Mouse (Mus musculus) neural tube, embryonic 15.5 days (tissue): ENCODE data around the gene Fam107b. TPM values are rescaled to one million over a fixed set of nuclear protein-coding genes. Genes with fewer than 3 reads are reported as not detected.
"Not testable (repeated sequence)": the region's sequence is repeated elsewhere in the genome, so short reads cannot be mapped to it uniquely, and the experiment has no call there.

Source experiments
- ATAC-seq: fragments of 200-750 bp; cut with Nextera tagmentation; 2 replicates; pipeline ENCODE4 v1.8.0; 2017; ENCODE audit warnings: mild to moderate bottlenecking, moderate TSS enrichment, moderate library complexity; ENCODE audit not compliant: low FRiP score
- H3K27ac ChIP-seq: fragments of 300-500 bp; sonication (generic); replicated peaks from 2 replicates; pipeline ENCODE4 v1.5.1; 2015; ENCODE audit warnings: mild to moderate bottlenecking, inconsistent platforms
- H3K27me3 ChIP-seq: fragments of 300-500 bp; sonication (generic); replicated peaks from 2 replicates; pipeline ENCODE4 v1.6.1; 2015; ENCODE audit warnings: inconsistent platforms
- H3K36me3 ChIP-seq: fragments of 300-500 bp; sonication (generic); 2 replicates; pipeline ENCODE4 v1.6.1; 2015; ENCODE audit warnings: inconsistent platforms
- H3K4me1 ChIP-seq: fragments of 300-500 bp; sonication (generic); 2 replicates; pipeline ENCODE4 v1.6.1; 2015; ENCODE audit warnings: inconsistent platforms
- H3K4me2 ChIP-seq: fragments of 300-500 bp; sonication (generic); 2 replicates; pipeline ENCODE4 v1.6.1; 2015; ENCODE audit warnings: inconsistent platforms, mild to moderate bottlenecking, moderate library complexity
- H3K4me3 ChIP-seq: fragments of 300-500 bp; sonication (generic); replicated peaks from 2 replicates; pipeline ENCODE4 v1.5.1; 2015; ENCODE audit warnings: mild to moderate bottlenecking, inconsistent platforms
- H3K9ac ChIP-seq: fragments of 300-500 bp; sonication (generic); replicated peaks from 2 replicates; pipeline ENCODE4 v1.6.1; 2015; ENCODE audit warnings: mild to moderate bottlenecking, inconsistent platforms
- H3K9me3 ChIP-seq: fragments of 300-500 bp; sonication (generic); replicated peaks from 2 replicates; pipeline ENCODE4 v1.6.1; 2016; ENCODE audit warnings: inconsistent platforms
- WGBS: fragments of 180-500 bp; shearing (Covaris S2); methylation state at CpG from one replicate; pipeline ENCODE4 v1.1.7; 2015; ENCODE audit warnings: mixed read lengths; 5-methylcytosine and 5-hydroxymethylcytosine counted together
- polyA plus RNA-seq: library from polyadenylated mRNA; unstranded; fragments of >200 nt; fragmentation: Nextera tagmentation; extraction: Ambion mirVana; gene quantifications from 2 replicates; pipeline ENCODE4 v1.2.1, GENCODE M21; 2015

The Fam107b gene
- polyA plus RNA-seq, 1 experiment from 2014 or later = 22.4 TPM

DNA sequence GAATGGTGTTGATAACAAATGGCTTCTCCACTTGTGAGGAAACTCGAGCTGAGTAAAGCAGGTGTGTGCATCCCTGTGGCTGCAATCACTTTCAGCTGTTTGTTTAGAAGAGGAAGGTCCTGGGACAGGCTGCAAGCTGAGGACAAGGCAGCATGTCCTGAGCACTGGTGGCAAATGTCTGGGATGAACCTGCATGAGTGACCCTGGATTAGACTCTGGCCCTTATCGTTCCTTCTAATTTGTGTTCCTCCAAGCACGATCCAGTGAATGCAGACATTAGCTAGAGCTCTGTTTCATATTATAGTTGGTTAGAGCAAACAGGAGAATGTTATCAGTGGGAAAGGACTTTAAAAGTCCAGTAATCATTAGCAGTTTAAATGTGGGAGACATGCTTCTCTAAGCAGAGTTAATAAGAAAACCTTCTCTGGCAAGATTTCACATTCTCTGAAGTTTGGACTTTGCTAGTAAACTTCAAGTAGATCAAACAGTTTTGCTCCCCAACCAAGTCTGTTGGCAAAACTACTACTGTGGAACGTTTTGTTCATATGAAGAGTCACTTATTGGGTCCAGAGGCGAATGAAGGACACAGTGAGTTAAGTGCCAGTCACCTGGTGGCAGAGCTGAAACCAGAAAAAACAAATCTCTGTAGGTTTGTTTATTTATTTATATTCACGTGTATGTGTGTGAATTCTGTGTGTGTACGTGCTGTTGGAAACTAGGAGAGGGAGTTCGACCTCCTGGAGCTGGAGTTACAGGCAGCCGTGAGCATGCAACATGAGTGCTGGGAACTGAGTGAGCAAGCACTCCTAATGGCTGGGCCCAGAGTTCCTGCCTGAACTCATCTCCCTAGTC is 134.2 kb downstream of the Fam107b start:
- 76% methylated on average over 9 of the region's 9 CpGs for WGBS
- no peak overlapping the region for H3K9ac ChIP-seq

GRCm38 (mm10) chr2:3705283-3705682 is 135.0 kb downstream of the Fam107b start:
- H3K27ac ChIP-seq, H3K9ac ChIP-seq, H3K4me3 ChIP-seq, H3K4me2 ChIP-seq, H3K9me3 ChIP-seq, H3K27me3 ChIP-seq, H3K36me3 ChIP-seq, ATAC-seq, H3K4me1 ChIP-seq: not testable (repeated sequence)
- 75% methylated on average over 3 of the region's 3 CpGs for WGBS

More for the DNA sequence above, 134.2 kb downstream of the Fam107b start:
- Histone ChIP-seq H3K27ac (no peak overlapping the region), H3K4me3 (no peak overlapping the region), H3K4me1 (0 out of 2 replicates have a peak, but pooled peaks cover 2% of the 10 kb centered on the region), H3K36me3 (no peaks in the 10 kb centered on the region), H3K9me3 (no peaks in the 10 kb centered on the region), H3K4me2 (no peak overlapping the region), H3K27me3 (no peaks in the 10 kb centered on the region)
- no peak for ATAC-seq

DNA sequence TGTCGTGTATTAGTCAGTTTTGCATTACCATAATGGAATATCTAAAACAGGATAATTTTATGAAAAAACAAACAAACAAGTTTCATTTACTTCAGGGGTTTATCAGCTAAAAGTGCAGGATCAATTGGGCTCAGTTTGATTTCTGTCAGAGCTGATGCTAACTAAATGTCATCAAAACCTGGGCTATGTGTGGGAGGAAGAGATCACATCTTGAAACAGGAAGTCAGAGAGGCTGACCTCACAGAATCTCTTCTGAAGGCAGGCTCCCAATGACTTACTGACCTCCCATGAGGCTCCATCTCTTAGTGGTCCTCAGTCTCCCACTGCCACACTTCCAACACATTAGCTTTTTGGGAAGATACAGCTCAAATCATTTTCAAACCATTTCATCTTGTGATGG is 136.9 kb downstream of the Fam107b start:
- H3K4me2 ChIP-seq = no peak overlapping the region
- 89% methylated on average over 1 of the region's 1 CpGs for WGBS
- H3K9me3 ChIP-seq = no peaks in the 10 kb centered on the region
- H3K4me1 ChIP-seq = no peaks in the 10 kb centered on the region
- H3K27ac ChIP-seq = no peak overlapping the region
- H3K36me3 ChIP-seq = no peaks in the 10 kb centered on the region
- no peak overlapping the region for H3K9ac ChIP-seq
- H3K4me3 ChIP-seq = no peak overlapping the region
- ATAC-seq = no peak
- no peaks in the 10 kb centered on the region for H3K27me3 ChIP-seq

DNA sequence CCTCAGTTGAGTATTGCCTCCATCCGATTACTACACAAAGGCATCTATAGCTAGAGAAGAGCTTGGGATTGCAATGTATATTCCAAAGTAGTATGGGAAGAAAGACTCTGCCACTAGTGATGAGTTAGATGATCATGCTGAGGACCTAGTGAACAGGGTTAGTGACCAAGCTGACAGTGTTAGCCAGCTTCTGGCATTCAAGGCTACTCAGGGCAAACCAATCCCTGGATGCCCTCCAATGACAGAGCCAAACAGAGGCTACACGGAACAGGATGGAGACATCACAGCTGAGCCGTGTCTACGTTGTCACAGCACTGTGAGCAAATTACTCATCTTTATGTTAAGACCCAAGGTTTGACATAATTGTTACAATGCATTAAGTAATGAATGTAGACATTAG is 138.3 kb downstream of the Fam107b start:
- no peaks in the 10 kb centered on the region for H3K36me3 ChIP-seq
- H3K4me2 ChIP-seq = no peak overlapping the region
- H3K27ac ChIP-seq = no peak overlapping the region
- no peak overlapping the region for H3K4me3 ChIP-seq
- no peaks in the 10 kb centered on the region for H3K9me3 ChIP-seq
- H3K4me1 ChIP-seq = 0 out of 2 replicates have a peak, but pooled peaks cover 4% of the 10 kb centered on the region
- no peak for ATAC-seq
- no peaks in the 10 kb centered on the region for H3K27me3 ChIP-seq
- H3K9ac ChIP-seq = no peak overlapping the region
- 90% methylated on average over 4 of the region's 4 CpGs for WGBS

GRCm38 (mm10) chr2:3709882-3710281 is 139.6 kb downstream of the Fam107b start:
- 89% methylated on average over 2 of the region's 2 CpGs for WGBS
- H3K9me3 ChIP-seq = no peaks in the 10 kb centered on the region
- H3K27me3 ChIP-seq = no peaks in the 10 kb centered on the region
- no peak overlapping the region for H3K4me2 ChIP-seq
- H3K27ac ChIP-seq = no peak overlapping the region
- no peak overlapping the region for H3K9ac ChIP-seq
- H3K4me1 ChIP-seq = peaks cover 16% of the 10 kb centered on the region
- no peak overlapping the region for H3K4me3 ChIP-seq
- H3K36me3 ChIP-seq = no peaks in the 10 kb centered on the region
- ATAC-seq = no peak

- no peak for ATAC-seq
Measured at GRCm38 (mm10) chr2:3710521-3710920, 140.2 kb downstream of the Fam107b start.

DNA sequence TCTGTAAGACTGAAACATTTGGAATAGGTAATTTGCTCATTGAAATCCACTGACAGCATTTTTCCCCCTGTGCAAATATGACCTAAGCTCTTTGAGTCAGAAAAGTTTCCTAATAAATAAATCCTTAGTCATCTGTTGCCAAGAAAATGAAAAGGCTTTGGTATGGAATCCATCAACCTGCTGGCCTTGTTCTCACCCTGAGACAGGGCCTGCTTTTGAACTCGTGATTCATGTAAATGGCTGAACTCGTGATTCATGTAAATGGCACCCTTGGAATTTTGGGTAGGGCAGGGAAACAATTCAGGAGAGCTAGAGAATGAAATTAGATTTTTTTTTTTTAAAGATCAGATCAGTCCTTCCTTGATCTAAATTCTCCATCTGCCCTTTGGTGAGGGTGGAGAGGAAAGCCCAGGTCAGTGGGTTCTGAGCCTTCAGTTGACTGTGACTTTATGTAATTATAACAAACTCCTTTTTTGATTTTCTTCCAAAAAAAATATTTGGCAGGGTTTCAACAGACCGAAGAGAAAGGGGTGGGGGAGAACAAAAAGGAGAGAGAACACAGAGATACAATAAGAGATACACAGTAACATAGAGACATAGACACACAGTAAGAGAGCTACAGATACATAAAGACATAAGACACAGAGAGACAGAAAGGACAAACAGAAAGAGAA is 142.2 kb downstream of the Fam107b start:
- WGBS = 66% methylated on average over 3 of the region's 3 CpGs
- peak; percentile 16; the same call in 1 of the 2 replicates for ATAC-seq
- Histone ChIP-seq H3K27me3 (no peaks in the 10 kb centered on the region), H3K4me1 (peaks cover 40% of the 10 kb centered on the region), H3K9me3 (no peaks in the 10 kb centered on the region), H3K36me3 (no peaks in the 10 kb centered on the region), H3K9ac (no peak overlapping the region), H3K27ac (peak overlapping the region; percentile 84; the same call in 1 of the 2 replicates), H3K4me2 (peak overlapping the region; percentile 86; the same call in 1 of the 2 replicates), H3K4me3 (no peak overlapping the region)

More at GRCm38 (mm10) chr2:3710521-3710920, 140.2 kb downstream of the Fam107b start:
- Histone ChIP-seq H3K9ac (no peak overlapping the region), H3K9me3 (no peaks in the 10 kb centered on the region), H3K27me3 (no peaks in the 10 kb centered on the region), H3K4me2 (no peak overlapping the region), H3K27ac (no peak overlapping the region), H3K36me3 (no peaks in the 10 kb centered on the region), H3K4me1 (peaks cover 21% of the 10 kb centered on the region), H3K4me3 (no peak overlapping the region)
- WGBS = 87% methylated on average over 3 of the region's 3 CpGs

DNA sequence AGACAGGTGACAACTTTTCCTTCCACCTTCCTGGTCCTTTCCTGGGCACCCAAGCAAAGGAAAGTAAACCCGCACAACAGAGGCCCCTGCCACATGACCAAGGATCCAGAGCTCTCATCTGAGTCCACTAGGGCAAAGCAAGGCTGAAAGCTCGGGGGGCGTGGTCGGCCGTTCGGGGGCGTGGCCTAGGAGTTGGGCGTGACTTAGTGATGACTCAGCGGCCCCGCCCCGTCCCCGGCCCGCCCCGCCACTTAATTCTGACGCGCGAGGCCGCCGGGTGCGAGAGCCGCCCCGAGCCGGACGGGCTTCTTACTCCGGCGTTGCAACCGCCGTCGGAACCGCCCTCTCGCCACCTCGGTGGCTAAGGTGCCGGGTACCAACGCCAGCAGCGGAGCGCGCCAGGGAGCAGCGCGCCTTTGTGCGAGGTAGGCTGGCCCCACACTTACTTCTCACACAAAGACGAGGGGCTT is 143.0 kb downstream of the Fam107b start:
- Histone ChIP-seq H3K4me2 (peak overlapping the region; percentile 86), H3K4me1 (peaks cover 40% of the 10 kb centered on the region), H3K27me3 (no peaks in the 10 kb centered on the region), H3K36me3 (no peaks in the 10 kb centered on the region), H3K4me3 (peak overlapping the region; percentile 70), H3K9ac (peak overlapping the region; percentile 99), H3K27ac (peak overlapping the region; percentile 84), H3K9me3 (no peaks in the 10 kb centered on the region)
- under 1% methylated on average over 41 of the region's 41 CpGs for WGBS
- peak; percentile 95 for ATAC-seq

- H3K27me3 ChIP-seq = no peaks in the 10 kb centered on the region
- peak overlapping the region; percentile 99 for H3K9ac ChIP-seq
- H3K9me3 ChIP-seq = no peaks in the 10 kb centered on the region
- 1% methylated on average over 36 of the region's 38 CpGs for WGBS
- H3K4me3 ChIP-seq = peak overlapping the region; percentile 70
- peak; percentile 78 for ATAC-seq
- H3K4me1 ChIP-seq = peaks cover 40% of the 10 kb centered on the region
- peak overlapping the region; percentile 86 for H3K4me2 ChIP-seq
- peak overlapping the region; percentile 84 for H3K27ac ChIP-seq
- H3K36me3 ChIP-seq = no peaks in the 10 kb centered on the region
Measured at GRCm38 (mm10) chr2:3713682-3714361, 143.5 kb downstream of the Fam107b start.

DNA sequence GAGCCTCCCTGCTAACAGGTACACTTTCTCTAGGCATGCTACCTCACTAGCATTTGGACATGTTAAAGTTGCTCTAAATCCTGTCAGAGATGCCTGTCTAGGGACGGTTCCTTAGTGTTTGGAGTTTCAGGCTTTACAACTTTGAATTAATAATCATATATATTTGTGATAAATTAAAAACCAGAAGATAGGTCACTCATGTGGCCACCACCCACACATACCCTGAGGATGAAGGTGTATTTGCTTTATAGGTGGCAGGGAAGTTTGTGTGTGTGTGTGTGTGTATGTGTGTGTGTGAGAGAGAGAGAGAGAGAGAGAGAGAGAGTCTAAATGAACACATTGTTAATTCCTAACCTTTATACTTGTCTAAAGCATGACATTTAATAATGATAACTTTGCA is 144.2 kb downstream of the Fam107b start:
- no peak overlapping the region for H3K27ac ChIP-seq

GRCm38 (mm10) chr2:3715424-3715823 is 145.1 kb downstream of the Fam107b start:
- no peak overlapping the region for H3K9ac ChIP-seq
- no peaks in the 10 kb centered on the region for H3K36me3 ChIP-seq
- H3K4me1 ChIP-seq = peaks cover 40% of the 10 kb centered on the region
- peak overlapping the region; percentile 86 for H3K4me2 ChIP-seq
- no peak overlapping the region for H3K27ac ChIP-seq
- no peaks in the 10 kb centered on the region for H3K27me3 ChIP-seq
- H3K4me3 ChIP-seq = no peak overlapping the region
- H3K9me3 ChIP-seq = no peaks in the 10 kb centered on the region
- ATAC-seq = no peak
- WGBS = 63% methylated on average over 3 of the region's 3 CpGs

More for the DNA sequence above, 144.2 kb downstream of the Fam107b start:
- H3K9me3 ChIP-seq = no peaks in the 10 kb centered on the region
- peaks cover 40% of the 10 kb centered on the region for H3K4me1 ChIP-seq
- no peak for ATAC-seq
- peak overlapping the region; percentile 70 for H3K4me3 ChIP-seq
- 53% methylated on average over 1 of the region's 1 CpGs for WGBS
- no peaks in the 10 kb centered on the region for H3K27me3 ChIP-seq
- H3K4me2 ChIP-seq = peak overlapping the region; percentile 86
- peak overlapping the region; percentile 99 for H3K9ac ChIP-seq
- H3K36me3 ChIP-seq = no peaks in the 10 kb centered on the region
